Mouse (Mus musculus) neural tube, embryonic 12.5 days (tissue): ENCODE data around the gene Snx29. TPM values are rescaled to one million over a fixed set of nuclear protein-coding genes. Genes with fewer than 3 reads are reported as not detected.

Experiments used
- ATAC-seq: fragments of 200-750 bp; cut with Nextera tagmentation; 2 replicates; pipeline ENCODE4 v1.8.0; 2017; ENCODE audit warnings: low read depth, mild to moderate bottlenecking, moderate TSS enrichment, moderate library complexity; ENCODE audit not compliant: low FRiP score
- H3K27ac ChIP-seq: fragments of 300-500 bp; sonication (generic); 2 replicates; pipeline ENCODE4 v1.5.1; 2016
- H3K27me3 ChIP-seq: fragments of 300-500 bp; sonication (generic); replicated peaks from 2 replicates; pipeline ENCODE4 v1.6.1; 2016; ENCODE audit warnings: mild to moderate bottlenecking
- H3K36me3 ChIP-seq: fragments of 300-500 bp; sonication (generic); 2 replicates; pipeline ENCODE4 v1.6.1; 2016; ENCODE audit warnings: mild to moderate bottlenecking
- H3K4me1 ChIP-seq: fragments of 300-500 bp; sonication (generic); 2 replicates; pipeline ENCODE4 v1.6.1; 2016
- H3K4me2 ChIP-seq: fragments of 300-500 bp; sonication (generic); replicated peaks from 2 replicates; pipeline ENCODE4 v1.6.1; 2016; ENCODE audit warnings: mild to moderate bottlenecking
- H3K4me3 ChIP-seq: fragments of 300-500 bp; sonication (generic); 2 replicates; pipeline ENCODE4 v1.5.1; 2016
- H3K9ac ChIP-seq: fragments of 300-500 bp; sonication (generic); 2 replicates; pipeline ENCODE4 v1.6.1; 2016; ENCODE audit warnings: mild to moderate bottlenecking
- H3K9me3 ChIP-seq: fragments of 300-500 bp; sonication (generic); 2 replicates; pipeline ENCODE4 v1.6.1; 2016; ENCODE audit warnings: mild to moderate bottlenecking
- WGBS: fragments of 180-500 bp; shearing (Covaris S2); methylation state at CpG from one replicate; pipeline ENCODE4 v1.1.7; 2016; 5-methylcytosine and 5-hydroxymethylcytosine counted together
- polyA plus RNA-seq: library from polyadenylated mRNA; unstranded; fragments of >200 nt; fragmentation: Nextera tagmentation; extraction: Ambion mirVana; gene quantifications from 2 replicates; pipeline ENCODE4 v1.2.1, GENCODE M21; 2016

The Snx29 gene
- polyA plus RNA-seq, 1 experiment from 2014 or later, result 18.1 TPM

DNA sequence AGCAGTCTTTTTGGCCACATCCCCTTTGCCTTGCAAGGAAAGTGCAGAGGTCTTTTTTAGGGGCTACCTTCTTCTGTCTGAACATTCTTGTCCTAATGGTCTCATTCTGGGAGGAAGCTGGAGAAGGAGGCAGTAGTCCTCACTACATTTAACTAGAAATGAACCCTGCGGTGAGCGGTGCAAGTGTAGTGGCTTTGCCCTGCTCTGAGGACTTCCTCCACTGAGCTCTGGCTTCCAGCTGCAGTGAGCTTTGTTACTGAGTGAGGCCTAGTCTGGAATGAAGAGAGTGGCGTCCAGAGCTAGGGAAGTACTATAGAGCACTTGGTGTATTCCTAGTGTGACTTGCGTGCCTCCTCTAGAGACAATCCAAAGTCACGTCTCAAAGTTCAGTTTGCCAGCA lies 429.8 kb downstream of the Snx29 start:
- Histone ChIP-seq H3K4me3 (no peak overlapping the region), H3K9me3 (no peaks in the 10 kb centered on the region), H3K4me1 (no peaks in the 10 kb centered on the region), H3K9ac (no peak overlapping the region), H3K27ac (no peak overlapping the region), H3K27me3 (no peaks in the 10 kb centered on the region), H3K36me3 (0 out of 2 replicates have a peak, but pooled peaks cover 4% of the 10 kb centered on the region), H3K4me2 (no peak overlapping the region)
- no peak for ATAC-seq
- WGBS, result 87% methylated on average over 5 of the region's 5 CpGs

DNA sequence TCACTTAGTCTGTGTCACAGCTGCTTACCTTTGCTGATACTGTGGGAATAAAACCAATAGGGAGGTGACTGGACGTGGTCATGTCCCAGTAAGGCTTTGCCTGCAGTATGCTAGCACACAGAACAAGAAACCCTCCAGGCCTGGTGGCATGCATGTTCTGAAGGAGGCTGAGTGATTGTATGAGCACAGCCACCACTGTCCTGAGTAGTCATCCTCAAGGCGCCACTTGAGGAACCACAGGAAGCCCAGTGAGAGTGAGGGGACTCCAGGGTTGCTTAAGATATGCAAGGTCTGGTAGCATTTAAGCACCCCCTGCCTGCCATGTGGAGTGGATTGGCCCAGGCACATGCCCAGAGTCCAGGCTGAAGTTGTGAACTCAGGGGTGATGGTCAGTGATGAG lies 430.8 kb downstream of the Snx29 start:
- WGBS, result 86% methylated on average over 2 of the region's 2 CpGs
- no peak overlapping the region for H3K27ac ChIP-seq
- H3K4me1 ChIP-seq, result no peaks in the 10 kb centered on the region
- H3K9ac ChIP-seq, result no peak overlapping the region
- ATAC-seq, result no peak
- H3K9me3 ChIP-seq, result no peaks in the 10 kb centered on the region
- H3K27me3 ChIP-seq, result no peaks in the 10 kb centered on the region
- H3K4me3 ChIP-seq, result no peak overlapping the region
- no peak overlapping the region for H3K4me2 ChIP-seq
- 0 out of 2 replicates have a peak, but pooled peaks cover 4% of the 10 kb centered on the region for H3K36me3 ChIP-seq

DNA sequence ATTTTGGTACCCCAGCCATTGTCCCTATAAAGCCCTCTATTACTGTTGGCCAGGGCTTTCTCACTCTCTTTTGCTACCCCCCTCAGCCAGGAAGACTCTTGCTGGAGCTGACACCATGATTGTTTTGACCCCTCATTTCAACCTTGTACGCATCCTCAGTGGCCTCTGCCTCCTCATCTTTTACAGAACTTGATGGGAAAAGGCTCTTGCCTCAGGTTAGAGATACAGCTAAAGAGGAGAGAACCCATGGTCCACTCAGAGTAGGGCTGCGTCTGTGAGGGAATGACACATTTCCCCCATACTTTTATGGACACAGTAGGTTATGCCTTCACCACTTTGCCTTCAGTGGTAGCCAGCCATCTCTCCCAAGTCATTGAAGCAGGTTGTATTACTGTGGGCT lies 431.4 kb downstream of the Snx29 start:
- H3K9me3 ChIP-seq, result no peaks in the 10 kb centered on the region
- H3K4me1 ChIP-seq, result no peaks in the 10 kb centered on the region
- H3K36me3 ChIP-seq, result 0 out of 2 replicates have a peak, but pooled peaks cover 4% of the 10 kb centered on the region
- ATAC-seq, result no peak
- no peak overlapping the region for H3K27ac ChIP-seq
- 96% methylated on average over 2 of the region's 2 CpGs for WGBS
- no peaks in the 10 kb centered on the region for H3K27me3 ChIP-seq
- no peak overlapping the region for H3K9ac ChIP-seq
- H3K4me3 ChIP-seq, result no peak overlapping the region
- no peak overlapping the region for H3K4me2 ChIP-seq

DNA sequence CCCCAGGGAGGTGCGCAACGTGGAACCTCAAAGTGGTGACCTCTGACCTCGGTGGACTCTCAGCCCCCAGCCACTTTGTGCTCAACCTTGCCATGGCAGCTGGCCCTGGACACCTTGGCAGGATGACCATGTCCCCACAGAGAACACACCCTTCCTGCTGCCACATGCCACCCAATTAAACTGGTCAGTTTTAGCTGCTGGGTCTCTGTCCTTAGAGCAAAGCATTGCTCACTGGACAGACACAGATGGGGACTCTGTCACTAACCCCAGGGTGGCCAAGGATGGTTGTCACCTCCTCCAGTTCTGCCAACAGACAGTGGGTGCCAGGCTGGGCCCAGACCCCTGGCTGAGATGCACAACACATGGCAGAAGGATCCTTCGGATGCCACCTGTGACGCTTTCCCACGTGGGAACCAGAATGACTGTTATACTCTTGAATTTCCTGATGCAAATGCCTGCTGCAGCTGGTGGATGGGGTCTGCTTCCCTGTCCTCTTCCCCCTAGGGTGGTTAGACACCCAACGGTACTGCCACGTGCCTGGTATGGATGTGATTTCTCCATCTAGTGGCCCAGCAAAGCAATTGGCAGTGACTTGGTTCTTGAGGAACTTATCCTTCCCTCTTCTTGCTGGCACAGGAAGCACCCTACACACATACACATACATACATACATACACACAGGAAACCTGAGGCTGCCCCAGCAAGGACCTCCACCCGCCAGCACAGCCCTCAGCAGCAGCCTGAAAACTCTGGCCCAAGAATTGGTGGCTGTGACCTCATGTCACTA lies 432.8 kb downstream of the Snx29 start:
- no peak overlapping the region for H3K4me3 ChIP-seq
- H3K9me3 ChIP-seq, result no peaks in the 10 kb centered on the region
- H3K4me2 ChIP-seq, result no peak overlapping the region
- no peaks in the 10 kb centered on the region for H3K4me1 ChIP-seq
- H3K9ac ChIP-seq, result no peak overlapping the region
- 0 out of 2 replicates have a peak, but pooled peaks cover 4% of the 10 kb centered on the region for H3K36me3 ChIP-seq
- no peaks in the 10 kb centered on the region for H3K27me3 ChIP-seq
- H3K27ac ChIP-seq, result no peak overlapping the region
- 88% methylated on average over 9 of the region's 9 CpGs for WGBS
- ATAC-seq, result no peak

DNA sequence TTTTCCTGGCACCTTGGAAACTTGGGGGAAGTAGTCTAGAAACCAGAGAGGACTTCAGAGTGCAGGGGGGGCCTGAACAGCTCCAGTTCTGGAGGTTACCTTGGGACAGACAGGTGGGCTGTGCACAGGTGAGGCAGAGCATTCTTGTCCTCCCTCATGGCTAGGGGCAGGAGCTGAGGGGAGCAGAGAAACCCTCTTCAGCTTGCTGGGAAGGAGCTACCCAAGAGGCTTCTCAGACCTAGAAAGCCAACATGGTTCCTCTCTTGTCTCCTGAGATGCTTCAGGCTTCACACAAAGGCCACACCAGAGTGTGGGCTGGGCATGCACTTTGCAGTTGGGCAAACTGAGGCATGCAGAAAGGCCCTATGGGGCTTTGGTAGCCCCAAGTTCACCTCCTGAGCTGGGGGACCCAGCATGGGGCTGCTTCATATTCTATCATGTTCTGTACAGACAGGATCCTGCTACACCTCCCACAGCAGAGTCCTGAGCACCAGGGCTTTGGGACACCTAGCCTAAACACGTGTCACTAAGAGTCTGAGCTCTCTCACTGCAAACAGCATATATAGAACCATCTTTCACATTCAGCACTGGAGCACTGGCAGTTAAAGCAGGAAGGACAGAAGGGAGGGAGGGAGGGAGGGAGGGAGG lies 434.0 kb downstream of the Snx29 start:
- H3K27me3 ChIP-seq, result no peaks in the 10 kb centered on the region
- H3K4me3 ChIP-seq, result no peak overlapping the region
- no peak overlapping the region for H3K9ac ChIP-seq
- 63% methylated on average over 1 of the region's 1 CpGs for WGBS
- no peak overlapping the region for H3K27ac ChIP-seq
- no peaks in the 10 kb centered on the region for H3K9me3 ChIP-seq
- ATAC-seq, result no peak
- no peaks in the 10 kb centered on the region for H3K4me1 ChIP-seq
- H3K36me3 ChIP-seq, result 0 out of 2 replicates have a peak, but pooled peaks cover 4% of the 10 kb centered on the region
- H3K4me2 ChIP-seq, result no peak overlapping the region

DNA sequence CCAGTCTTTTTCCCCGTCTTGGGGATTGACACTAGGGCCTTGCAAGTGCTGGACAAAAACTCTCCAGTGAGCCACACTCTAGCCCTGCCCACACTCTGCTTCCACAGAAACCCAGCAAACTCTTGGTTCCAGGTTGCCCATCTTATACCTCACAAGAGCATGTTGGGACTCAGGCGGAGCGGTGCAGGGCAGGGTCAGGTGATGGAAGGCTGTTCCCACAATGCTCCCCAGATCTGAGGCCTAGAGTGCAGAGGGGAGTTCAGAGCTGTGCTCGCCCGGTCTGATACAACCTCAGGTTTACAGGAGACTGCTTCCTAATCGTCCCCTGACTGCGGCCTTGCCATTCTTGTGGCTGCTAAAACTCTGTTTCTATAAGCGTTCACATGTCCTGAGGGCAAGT lies 434.8 kb downstream of the Snx29 start:
- Histone ChIP-seq H3K9ac (no peak overlapping the region), H3K4me1 (no peaks in the 10 kb centered on the region), H3K4me2 (no peak overlapping the region), H3K36me3 (0 out of 2 replicates have a peak, but pooled peaks cover 4% of the 10 kb centered on the region), H3K27me3 (no peaks in the 10 kb centered on the region), H3K27ac (no peak overlapping the region), H3K4me3 (no peak overlapping the region), H3K9me3 (no peaks in the 10 kb centered on the region)
- WGBS, result 93% methylated on average over 8 of the region's 8 CpGs
- no peak for ATAC-seq

DNA sequence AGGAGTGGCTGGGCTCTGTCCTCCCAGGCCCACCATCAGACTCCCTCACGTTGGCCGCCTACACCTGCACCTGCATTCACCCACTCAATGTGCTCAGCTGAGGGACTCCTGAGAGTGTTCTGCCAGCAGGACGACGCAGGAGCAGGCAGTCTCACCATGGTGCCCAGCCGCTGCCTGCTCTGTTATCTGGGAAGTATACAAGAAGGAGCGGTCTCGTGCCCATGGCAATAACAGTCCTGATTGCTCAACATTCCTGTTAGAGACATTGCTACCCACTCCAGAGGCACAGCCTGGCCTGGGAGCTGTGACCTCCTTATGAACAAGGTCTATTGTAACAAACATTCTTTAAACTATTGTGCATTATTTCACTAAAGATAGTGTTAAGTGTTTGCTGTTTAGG lies 435.2 kb downstream of the Snx29 start:
- Histone ChIP-seq H3K9me3 (no peaks in the 10 kb centered on the region), H3K4me2 (no peak overlapping the region), H3K27me3 (no peaks in the 10 kb centered on the region), H3K4me3 (no peak overlapping the region), H3K4me1 (no peaks in the 10 kb centered on the region), H3K27ac (no peak overlapping the region), H3K9ac (no peak overlapping the region), H3K36me3 (0 out of 2 replicates have a peak, but pooled peaks cover 4% of the 10 kb centered on the region)
- WGBS, result 88% methylated on average over 7 of the region's 7 CpGs
- ATAC-seq, result no peak

DNA sequence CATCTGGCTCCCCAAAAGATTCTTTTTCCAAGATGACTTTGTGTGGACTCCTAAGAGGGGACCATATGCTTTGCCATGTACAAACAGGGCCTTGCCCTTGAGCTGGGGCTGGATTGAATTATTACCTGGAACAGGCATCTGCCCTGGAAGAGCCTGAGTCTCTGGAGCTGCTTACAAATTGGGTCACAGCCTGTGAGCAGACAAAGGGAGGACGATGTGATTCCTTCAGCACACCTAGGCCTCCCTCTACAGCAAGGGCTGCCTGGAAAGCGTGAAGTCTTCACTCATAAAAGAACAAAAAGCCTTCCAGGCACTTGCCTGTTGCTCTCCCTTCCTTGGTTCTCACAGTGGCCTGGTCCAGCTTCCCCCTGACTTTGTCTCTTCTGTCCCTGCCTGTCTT lies 449.6 kb downstream of the Snx29 start:
- H3K27ac ChIP-seq, result no peak overlapping the region

DNA sequence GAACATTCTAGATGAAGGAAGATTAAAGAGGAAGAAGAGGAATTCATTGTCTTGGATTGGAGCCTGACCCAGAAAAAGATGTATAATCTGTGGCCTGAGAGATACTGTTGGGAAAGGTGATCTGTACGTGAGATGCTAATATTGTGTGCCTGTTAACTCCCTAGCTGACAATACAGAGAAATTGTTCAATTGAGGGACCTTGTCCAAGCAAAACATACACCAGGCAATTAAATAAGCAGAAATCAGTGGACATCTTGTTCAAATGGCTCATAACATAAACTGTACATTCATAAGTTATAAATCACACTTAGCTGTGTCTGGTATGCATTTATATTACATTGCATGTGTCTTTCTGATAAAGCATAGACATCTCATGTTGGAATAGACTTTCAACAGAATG lies 451.6 kb downstream of the Snx29 start:
- no peak overlapping the region for H3K9ac ChIP-seq
- WGBS, result 89% methylated on average over 1 of the region's 1 CpGs
- no peak overlapping the region for H3K4me3 ChIP-seq
- no peaks in the 10 kb centered on the region for H3K27me3 ChIP-seq
- no peak overlapping the region for H3K27ac ChIP-seq
- no peaks in the 10 kb centered on the region for H3K9me3 ChIP-seq
- ATAC-seq, result no peak
- H3K4me1 ChIP-seq, result no peaks in the 10 kb centered on the region
- H3K4me2 ChIP-seq, result no peak overlapping the region
- no peaks in the 10 kb centered on the region for H3K36me3 ChIP-seq

More for the DNA sequence above, 449.6 kb downstream of the Snx29 start:
- no peak overlapping the region for H3K4me2 ChIP-seq
- no peaks in the 10 kb centered on the region for H3K9me3 ChIP-seq
- no peak for ATAC-seq
- no peaks in the 10 kb centered on the region for H3K27me3 ChIP-seq
- no peak overlapping the region for H3K9ac ChIP-seq
- H3K4me1 ChIP-seq, result no peaks in the 10 kb centered on the region
- no peaks in the 10 kb centered on the region for H3K36me3 ChIP-seq
- 59% methylated on average over 2 of the region's 2 CpGs for WGBS
- H3K4me3 ChIP-seq, result no peak overlapping the region

DNA sequence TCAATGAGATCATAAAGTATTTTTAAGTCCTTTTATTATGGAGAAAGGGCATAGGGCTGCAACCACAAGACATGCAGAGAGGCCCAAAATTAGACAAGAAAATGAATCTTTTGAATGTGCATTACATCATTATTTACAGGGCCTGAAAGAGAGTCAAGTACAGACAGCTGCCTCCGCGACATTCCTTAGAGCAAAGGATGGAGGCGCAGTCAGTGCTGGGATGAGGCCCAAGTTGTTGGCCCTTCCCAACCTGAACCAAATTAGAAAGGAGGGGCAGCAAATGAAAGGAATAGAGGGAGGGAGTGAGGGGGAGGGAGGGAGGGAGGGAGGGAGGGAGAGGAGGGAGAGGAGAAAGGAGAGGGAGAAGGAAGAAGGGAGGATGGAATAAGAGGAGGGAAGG lies 453.8 kb downstream of the Snx29 start:
- no peak overlapping the region for H3K4me3 ChIP-seq
- 79% methylated on average over 3 of the region's 3 CpGs for WGBS
- H3K9me3 ChIP-seq, result no peaks in the 10 kb centered on the region
- no peak overlapping the region for H3K4me2 ChIP-seq
- no peak overlapping the region for H3K27ac ChIP-seq
- no peaks in the 10 kb centered on the region for H3K36me3 ChIP-seq
- H3K9ac ChIP-seq, result no peak overlapping the region
- no peaks in the 10 kb centered on the region for H3K4me1 ChIP-seq
- no peak for ATAC-seq
- no peaks in the 10 kb centered on the region for H3K27me3 ChIP-seq

DNA sequence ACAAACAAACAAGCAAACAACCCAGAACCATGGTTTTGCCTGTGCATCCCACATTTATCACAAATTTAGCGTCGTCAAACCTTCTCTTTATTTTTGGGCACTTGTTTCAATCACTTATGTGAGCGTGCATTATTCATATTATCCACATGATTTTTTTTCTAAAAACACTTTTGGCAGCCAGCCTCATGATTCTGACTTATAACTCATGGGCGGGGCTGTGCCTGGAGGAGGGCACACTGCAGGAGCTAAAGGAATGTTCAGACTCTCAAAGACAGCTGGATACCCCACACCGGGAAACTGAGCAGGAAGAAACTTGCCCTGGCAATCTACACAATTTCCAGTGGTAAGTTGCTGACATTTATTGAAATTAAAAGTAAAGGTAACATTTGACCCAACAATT lies 455.5 kb downstream of the Snx29 start:
- ATAC-seq, result no peak
- Histone ChIP-seq H3K4me1 (no peaks in the 10 kb centered on the region), H3K36me3 (no peaks in the 10 kb centered on the region), H3K9ac (no peak overlapping the region), H3K4me3 (no peak overlapping the region), H3K27ac (no peak overlapping the region), H3K9me3 (no peaks in the 10 kb centered on the region), H3K4me2 (no peak overlapping the region), H3K27me3 (no peaks in the 10 kb centered on the region)
- WGBS, result 89% methylated on average over 5 of the region's 5 CpGs

DNA sequence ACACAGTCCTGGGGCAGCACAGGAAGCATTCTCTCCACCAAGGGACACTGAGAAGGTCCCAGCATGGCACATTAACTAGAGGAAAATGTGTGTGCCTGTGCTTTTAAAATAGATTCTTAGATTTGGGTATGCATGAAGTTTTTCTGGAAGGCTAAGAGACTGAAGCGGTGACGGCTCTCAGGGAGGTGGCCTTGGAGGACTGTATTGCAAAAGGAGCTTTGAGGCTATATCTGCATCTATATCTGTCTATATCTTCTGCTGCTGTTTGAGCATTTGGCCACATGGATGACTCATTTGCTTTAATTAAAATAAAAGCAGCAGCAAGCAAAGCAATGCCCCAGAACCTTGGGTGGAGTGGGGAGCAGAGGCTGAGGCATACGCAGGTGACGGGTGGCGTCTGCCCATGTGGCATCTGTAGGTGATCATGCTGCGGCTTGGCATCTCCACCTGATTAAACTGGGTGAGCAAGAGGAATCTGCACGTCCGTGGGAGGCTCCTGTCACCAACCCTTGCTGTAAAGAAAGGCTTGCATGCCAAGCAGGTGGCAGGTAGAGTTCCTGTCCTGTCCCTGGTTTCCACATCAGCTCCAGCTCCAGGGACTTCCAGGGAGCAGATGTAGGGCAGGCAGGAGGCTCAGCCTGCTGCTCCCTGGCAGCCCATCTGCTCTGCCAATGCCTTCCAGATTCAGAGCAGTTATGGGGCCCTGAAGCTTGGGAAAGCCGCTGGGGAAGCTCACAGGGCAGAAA lies 456.2 kb downstream of the Snx29 start:
- ATAC-seq, result no peak
- no peak overlapping the region for H3K4me2 ChIP-seq

More for the DNA sequence above, 456.2 kb downstream of the Snx29 start:
- Histone ChIP-seq H3K9me3 (no peaks in the 10 kb centered on the region), H3K27me3 (no peaks in the 10 kb centered on the region), H3K9ac (no peak overlapping the region), H3K4me3 (no peak overlapping the region), H3K27ac (no peak overlapping the region), H3K4me1 (no peaks in the 10 kb centered on the region), H3K36me3 (no peaks in the 10 kb centered on the region)
- 85% methylated on average over 9 of the region's 9 CpGs for WGBS
